Mouse (Mus musculus): ENCODE measurements around the gene Xirp1. TPM values are rescaled to one million over a fixed set of nuclear protein-coding genes. Genes with fewer than 3 reads are reported as not detected.
A peak's percentile ranks its signal among the peaks of the same experiment; 100 is the strongest.

The Xirp1 gene
- polyA plus RNA-seq, 1 experiment = 0.08 TPM

DNA sequence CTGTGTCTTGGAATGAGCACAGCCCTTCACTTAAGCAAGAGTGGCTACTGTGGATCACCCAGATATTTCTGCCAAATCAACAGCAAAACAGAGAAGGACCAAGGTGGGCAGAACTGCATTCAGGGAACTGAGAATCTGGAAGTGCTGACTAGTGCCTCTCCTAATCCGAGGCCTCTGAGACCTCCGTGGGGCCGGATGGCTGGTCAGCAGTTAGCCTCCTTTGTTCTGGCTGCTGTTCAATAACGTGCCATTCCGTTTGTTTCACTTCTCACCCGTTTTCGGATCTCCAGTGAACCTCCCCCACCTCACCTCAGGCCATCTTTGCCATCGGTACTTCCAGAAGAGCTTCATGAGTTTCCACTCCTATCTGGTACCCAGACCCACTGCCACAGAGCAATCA is 11.0 kb upstream of the Xirp1 start:
- 84% methylated on average over 8 of the region's 8 CpGs for WGBS

DNA sequence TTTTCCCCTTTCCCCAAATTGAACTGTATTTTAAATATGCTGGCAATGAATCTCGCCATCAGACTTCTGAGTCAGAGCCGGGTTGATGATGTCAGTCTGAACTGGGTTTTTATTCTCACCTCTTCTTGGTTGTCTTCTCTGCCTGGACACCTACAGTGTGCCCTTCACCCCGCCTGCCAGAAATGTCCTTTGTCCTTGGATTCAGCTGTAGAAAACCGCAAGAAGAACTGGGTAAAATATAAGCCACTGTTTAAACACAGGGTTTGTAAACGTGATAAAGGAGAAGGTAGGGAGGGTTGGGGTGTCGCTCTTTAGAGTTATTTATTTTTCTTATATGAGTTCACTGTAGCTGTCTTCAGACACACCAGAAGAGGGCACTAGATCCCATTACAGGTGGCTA is 9.3 kb upstream of the Xirp1 start:
- Histone ChIP-seq H3K27ac (ENCODE audit: insufficient read depth, low read length) (no peak overlapping the region), H3K36me3 (ENCODE audit: control insufficient read depth, insufficient read depth, low read length) (no peaks in the 10 kb centered on the region), H3K27me3 (ENCODE audit: control insufficient read depth, insufficient read depth, low read length) (no peaks in the 10 kb centered on the region), H3K4me3 (ENCODE audit: extremely low read depth, insufficient read depth, insufficient read length) (no peak overlapping the region), H3K4me1 (ENCODE audit: control insufficient read depth, insufficient read depth, insufficient read length) (peaks cover 7% of the 10 kb centered on the region; the same call in 1 of the 2 replicates)
- no peak for TF ChIP-seq POLR2A (IDR thresholded peaks at IDR 0.05; ENCODE audit: low read depth, low read length)
- TF ChIP-seq CTCF (IDR thresholded peaks at IDR 0.05; ENCODE audit: extremely low read depth, insufficient read depth, insufficient read length, insufficient replicate concordance) = no peak
- 88% methylated on average over 6 of the region's 6 CpGs for WGBS
- no peak for DNase-seq (ENCODE audit: low read depth in 1 of 2, low spot score in 2 of 2)

More for the DNA sequence above, 11.0 kb upstream of the Xirp1 start:
- Histone ChIP-seq H3K36me3 (ENCODE audit: control insufficient read depth, insufficient read depth, low read length) (no peaks in the 10 kb centered on the region), H3K4me3 (ENCODE audit: extremely low read depth, insufficient read depth, insufficient read length) (no peak overlapping the region), H3K27ac (ENCODE audit: insufficient read depth, low read length) (no peak overlapping the region), H3K27me3 (ENCODE audit: control insufficient read depth, insufficient read depth, low read length) (no peaks in the 10 kb centered on the region), H3K4me1 (ENCODE audit: control insufficient read depth, insufficient read depth, insufficient read length) (peaks cover 3% of the 10 kb centered on the region; the same call in 1 of the 2 replicates)
- no peak for DNase-seq (ENCODE audit: low read depth in 1 of 2, low spot score in 2 of 2)
- no peak for TF ChIP-seq CTCF (IDR thresholded peaks at IDR 0.05; ENCODE audit: extremely low read depth, insufficient read depth, insufficient read length, insufficient replicate concordance)
- TF ChIP-seq POLR2A (IDR thresholded peaks at IDR 0.05; ENCODE audit: low read depth, low read length) = no peak

DNA sequence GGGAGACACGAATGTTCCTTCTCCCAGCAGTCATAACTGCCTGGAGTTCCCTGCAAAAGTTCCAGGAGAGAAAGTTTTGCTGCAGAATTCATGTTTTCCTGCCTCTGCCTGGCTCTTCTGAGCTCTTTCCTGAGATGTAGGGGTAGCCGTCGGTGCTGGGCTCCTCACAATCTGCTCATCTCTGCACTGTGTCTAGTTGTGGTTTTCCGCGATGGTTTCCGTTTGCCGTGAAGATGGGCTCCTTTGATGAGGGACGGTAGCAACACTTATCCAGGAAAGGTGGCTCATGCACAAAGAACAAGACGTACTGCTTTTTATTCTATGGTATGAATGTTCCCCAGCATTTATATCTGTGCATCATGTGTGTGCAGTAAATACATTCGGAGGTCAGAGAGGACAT is 7.0 kb upstream of the Xirp1 start:
- H3K4me1 ChIP-seq (ENCODE audit: control insufficient read depth, insufficient read depth, insufficient read length) = peaks cover 7% of the 10 kb centered on the region; the same call in 1 of the 2 replicates
- no peaks in the 10 kb centered on the region for H3K36me3 ChIP-seq (ENCODE audit: control insufficient read depth, insufficient read depth, low read length)
- no peaks in the 10 kb centered on the region for H3K27me3 ChIP-seq (ENCODE audit: control insufficient read depth, insufficient read depth, low read length)
- WGBS = 61% methylated on average over 10 of the region's 10 CpGs
- H3K4me3 ChIP-seq (ENCODE audit: extremely low read depth, insufficient read depth, insufficient read length) = no peak overlapping the region
- peak; percentile 29 to 36 for DNase-seq (ENCODE audit: low read depth in 1 of 2, low spot score in 2 of 2)
- TF ChIP-seq POLR2A (IDR thresholded peaks at IDR 0.05; ENCODE audit: low read depth, low read length) = no peak
- TF ChIP-seq CTCF (IDR thresholded peaks at IDR 0.05; ENCODE audit: extremely low read depth, insufficient read depth, insufficient read length, insufficient replicate concordance) = no peak
- H3K27ac ChIP-seq (ENCODE audit: insufficient read depth, low read length) = no peak overlapping the region

DNA sequence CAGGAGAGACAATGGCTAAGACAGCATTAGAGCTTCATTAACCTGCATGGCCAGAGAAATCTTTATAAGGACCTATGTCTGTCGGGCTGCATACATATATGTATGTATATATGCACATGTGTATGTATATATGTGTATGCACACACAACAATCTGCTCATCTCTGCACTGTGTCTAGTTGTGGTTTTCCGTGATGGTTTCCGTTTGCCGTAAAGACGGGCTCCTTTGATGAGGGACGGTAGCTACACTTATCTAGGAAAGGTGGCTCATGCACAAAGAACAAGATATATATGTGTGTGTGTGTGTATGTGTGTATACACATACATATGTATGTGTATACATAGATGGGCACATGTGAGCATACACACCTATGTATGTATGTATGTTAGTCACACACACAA is 6.5 kb upstream of the Xirp1 start:
- H3K36me3 ChIP-seq (ENCODE audit: control insufficient read depth, insufficient read depth, low read length) = no peaks in the 10 kb centered on the region
- H3K27ac ChIP-seq (ENCODE audit: insufficient read depth, low read length) = no peak overlapping the region
- H3K4me3 ChIP-seq (ENCODE audit: extremely low read depth, insufficient read depth, insufficient read length) = no peak overlapping the region
- H3K4me1 ChIP-seq (ENCODE audit: control insufficient read depth, insufficient read depth, insufficient read length) = peaks cover 7% of the 10 kb centered on the region; the same call in 1 of the 2 replicates
- TF ChIP-seq CTCF (IDR thresholded peaks at IDR 0.05; ENCODE audit: extremely low read depth, insufficient read depth, insufficient read length, insufficient replicate concordance) = no peak
- no peak for TF ChIP-seq POLR2A (IDR thresholded peaks at IDR 0.05; ENCODE audit: low read depth, low read length)
- WGBS = 83% methylated on average over 6 of the region's 6 CpGs
- DNase-seq (ENCODE audit: low read depth in 1 of 2, low spot score in 2 of 2) = no peak
- H3K27me3 ChIP-seq (ENCODE audit: control insufficient read depth, insufficient read depth, low read length) = no peaks in the 10 kb centered on the region

DNA sequence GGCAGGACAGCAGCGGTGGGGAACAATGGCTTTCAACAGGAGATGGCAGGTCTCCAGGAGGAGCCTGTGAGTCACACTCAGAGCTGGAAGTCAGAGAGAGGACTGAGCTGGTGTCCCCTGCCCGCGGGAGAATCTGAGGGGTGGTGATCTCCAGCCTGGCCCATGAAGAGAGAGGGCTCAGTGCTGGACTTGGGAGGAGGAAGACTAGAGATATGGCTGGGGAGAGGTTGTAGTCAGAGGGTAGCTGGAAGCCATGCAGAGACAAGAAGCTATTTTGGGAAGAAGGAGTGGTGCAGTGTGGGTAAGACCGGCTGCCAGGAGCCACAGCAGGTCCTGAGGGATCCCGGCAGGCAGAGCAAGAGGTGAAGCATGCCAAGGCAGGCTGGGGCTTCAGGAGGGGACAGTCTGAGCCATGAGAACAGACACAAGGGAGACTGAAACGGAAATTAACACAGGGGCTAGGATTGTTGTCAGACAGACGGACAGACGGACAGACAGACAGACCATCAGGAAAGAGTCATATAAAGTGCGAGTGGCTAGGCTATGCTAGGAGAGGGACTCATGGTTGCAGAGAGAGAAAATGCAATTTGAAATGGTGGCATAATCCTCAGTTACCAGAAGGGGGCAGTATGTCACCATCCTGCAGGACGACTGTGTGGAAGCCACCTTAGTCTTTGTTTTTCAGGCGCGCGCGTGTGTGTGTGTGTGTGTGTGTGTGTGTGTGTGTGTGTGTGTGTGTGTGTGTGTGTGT is 4.2 kb upstream of the Xirp1 start:
- TF ChIP-seq CTCF (IDR thresholded peaks at IDR 0.05; ENCODE audit: extremely low read depth, insufficient read depth, insufficient read length, insufficient replicate concordance) (peak; percentile 55; the same call in 1 of the 2 replicates), POLR2A (IDR thresholded peaks at IDR 0.05; ENCODE audit: low read depth, low read length) (no peak)
- 12% methylated on average over 14 of the region's 14 CpGs for WGBS
- DNase-seq (ENCODE audit: low read depth in 1 of 2, low spot score in 2 of 2) = peak in 1 of 2 experiments; percentile 59
- Histone ChIP-seq H3K27me3 (ENCODE audit: control insufficient read depth, insufficient read depth, low read length) (no peaks in the 10 kb centered on the region), H3K36me3 (ENCODE audit: control insufficient read depth, insufficient read depth, low read length) (no peaks in the 10 kb centered on the region), H3K27ac (ENCODE audit: insufficient read depth, low read length) (no peak overlapping the region), H3K4me3 (ENCODE audit: extremely low read depth, insufficient read depth, insufficient read length) (no peak overlapping the region), H3K4me1 (ENCODE audit: control insufficient read depth, insufficient read depth, insufficient read length) (peaks cover 14% of the 10 kb centered on the region; the same call in 1 of the 2 replicates)

DNA sequence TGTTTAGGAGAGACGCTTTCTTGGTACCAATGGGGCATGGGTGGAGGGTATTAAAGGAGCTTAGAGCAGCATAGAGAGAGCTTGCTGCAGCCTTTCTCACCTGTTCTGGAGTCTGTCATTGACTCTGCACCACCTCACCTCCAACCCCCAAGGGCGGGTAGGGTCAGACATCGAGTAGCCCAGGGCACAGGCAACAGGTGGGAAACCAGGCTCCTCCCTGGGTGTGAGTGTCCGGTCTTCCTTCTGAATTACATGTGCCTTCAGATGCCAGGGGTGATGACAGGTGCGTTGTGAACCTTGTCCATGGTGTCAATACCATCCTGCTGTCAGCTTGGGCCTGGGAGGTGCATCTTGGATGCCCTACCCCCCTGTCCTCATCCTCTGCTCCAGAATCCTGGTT is 1.2 kb upstream of the Xirp1 start:
- Histone ChIP-seq H3K4me3 (ENCODE audit: extremely low read depth, insufficient read depth, insufficient read length) (no peak overlapping the region), H3K36me3 (ENCODE audit: control insufficient read depth, insufficient read depth, low read length) (no peaks in the 10 kb centered on the region), H3K27me3 (ENCODE audit: control insufficient read depth, insufficient read depth, low read length) (no peaks in the 10 kb centered on the region), H3K27ac (ENCODE audit: insufficient read depth, low read length) (no peak overlapping the region), H3K4me1 (ENCODE audit: control insufficient read depth, insufficient read depth, insufficient read length) (peaks cover 11% of the 10 kb centered on the region; the same call in 1 of the 2 replicates)
- TF ChIP-seq POLR2A (IDR thresholded peaks at IDR 0.05; ENCODE audit: low read depth, low read length) (no peak), CTCF (IDR thresholded peaks at IDR 0.05; ENCODE audit: extremely low read depth, insufficient read depth, insufficient read length, insufficient replicate concordance) (no peak)
- DNase-seq (ENCODE audit: low read depth in 1 of 2, low spot score in 2 of 2) = no peak
- WGBS = 80% methylated on average over 5 of the region's 5 CpGs

DNA sequence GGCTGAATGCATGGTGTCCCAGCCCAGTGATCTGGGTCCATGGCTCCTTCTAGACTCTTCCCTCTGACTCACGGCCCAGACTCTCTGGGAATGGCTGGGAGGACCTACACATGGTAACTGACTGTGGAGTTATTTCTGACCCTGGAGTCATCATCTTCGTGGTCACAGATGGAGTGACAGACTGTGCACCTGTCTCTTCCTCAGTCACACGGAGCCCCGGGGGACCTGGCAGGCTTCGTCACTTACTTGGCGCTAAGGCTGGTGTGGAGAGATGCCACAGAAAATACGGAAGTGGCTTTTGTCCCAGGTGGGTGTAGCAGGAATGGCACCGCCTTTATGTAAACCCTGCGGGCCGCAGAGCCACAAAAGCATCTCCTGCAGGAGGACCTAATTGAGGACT is 773 bp upstream of the Xirp1 start:
- Histone ChIP-seq H3K27ac (ENCODE audit: insufficient read depth, low read length) (no peak overlapping the region), H3K36me3 (ENCODE audit: control insufficient read depth, insufficient read depth, low read length) (no peaks in the 10 kb centered on the region), H3K4me1 (ENCODE audit: control insufficient read depth, insufficient read depth, insufficient read length) (peaks cover 11% of the 10 kb centered on the region; the same call in 1 of the 2 replicates), H3K27me3 (ENCODE audit: control insufficient read depth, insufficient read depth, low read length) (no peaks in the 10 kb centered on the region), H3K4me3 (ENCODE audit: extremely low read depth, insufficient read depth, insufficient read length) (no peak overlapping the region)
- WGBS = 27% methylated on average over 10 of the region's 10 CpGs
- TF ChIP-seq CTCF (IDR thresholded peaks at IDR 0.05; ENCODE audit: extremely low read depth, insufficient read depth, insufficient read length, insufficient replicate concordance) (no peak), POLR2A (IDR thresholded peaks at IDR 0.05; ENCODE audit: low read depth, low read length) (no peak)
- DNase-seq (ENCODE audit: low read depth in 1 of 2, low spot score in 2 of 2) = peak in 1 of 2 experiments; percentile 34
